Mouse (Mus musculus) forebrain, embryonic 12.5 days (tissue): ENCODE measurements around the gene Gm20388. TPM values are rescaled to one million over a fixed set of nuclear protein-coding genes. Genes with fewer than 3 reads are reported as not detected.
A peak's percentile ranks its signal among the peaks of the same experiment; 100 is the strongest.

ENCODE experiments used
- ATAC-seq: fragments of 200-750 bp; cut with Nextera tagmentation; 2 replicates; pipeline ENCODE4 v1.8.0; 2017; ENCODE audit warnings: moderate TSS enrichment; ENCODE audit not compliant: low FRiP score
- H3K27ac ChIP-seq: fragments of 300-500 bp; sonication (generic); 2 replicates; pipeline ENCODE4 v1.5.1; 2016; ENCODE audit warnings: mild to moderate bottlenecking
- H3K27me3 ChIP-seq: fragments of 300-500 bp; sonication (generic); 2 replicates; pipeline ENCODE4 v1.6.1; 2016; ENCODE audit warnings: mild to moderate bottlenecking
- H3K36me3 ChIP-seq: fragments of 300-500 bp; sonication (generic); replicated peaks from 2 replicates; pipeline ENCODE4 v1.6.1; 2016; ENCODE audit warnings: mild to moderate bottlenecking
- H3K4me1 ChIP-seq: fragments of 300-500 bp; sonication (generic); 2 replicates; pipeline ENCODE4 v1.6.1; 2016
- H3K4me2 ChIP-seq: fragments of 300-500 bp; sonication (generic); 2 replicates; pipeline ENCODE4 v1.6.1; 2016; ENCODE audit warnings: mild to moderate bottlenecking, moderate library complexity
- H3K4me3 ChIP-seq: fragments of 300-500 bp; sonication (generic); replicated peaks from 2 replicates; pipeline ENCODE4 v1.5.1; 2016; ENCODE audit warnings: mild to moderate bottlenecking
- H3K9ac ChIP-seq: fragments of 300-500 bp; sonication (generic); 2 replicates; pipeline ENCODE4 v1.6.1; 2016; ENCODE audit warnings: mild to moderate bottlenecking
- H3K9me3 ChIP-seq: fragments of 300-500 bp; sonication (generic); 2 replicates; pipeline ENCODE4 v1.6.1; 2016
- WGBS: fragments of 180-500 bp; shearing (Covaris S2); methylation state at CpG from one replicate; pipeline ENCODE4 v1.1.7; 2016; 5-methylcytosine and 5-hydroxymethylcytosine counted together
- polyA plus RNA-seq: library from polyadenylated mRNA; unstranded; fragments of >200 nt; fragmentation: Nextera tagmentation; extraction: Ambion mirVana; gene quantifications from 2 replicates; pipeline ENCODE4 v1.2.1, GENCODE M21; 2016

The Gm20388 gene
- polyA plus RNA-seq, 1 experiment from 2014 or later: not detected

- no peaks in the 10 kb centered on the region for H3K4me1 ChIP-seq
- H3K9me3 ChIP-seq: no peaks in the 10 kb centered on the region
- H3K36me3 ChIP-seq: peaks cover 72% of the 10 kb centered on the region
- WGBS: 90% methylated on average over 2 of the region's 2 CpGs
- H3K9ac ChIP-seq: no peak overlapping the region
- no peak overlapping the region for H3K4me3 ChIP-seq
- no peaks in the 10 kb centered on the region for H3K27me3 ChIP-seq
- H3K4me2 ChIP-seq: no peak overlapping the region
- no peak overlapping the region for H3K27ac ChIP-seq
- ATAC-seq: no peak
Measured at GRCm38 (mm10) chr8:123292785-123293184, 3382.1 kb downstream of the Gm20388 start.

GRCm38 (mm10) chr8:123298301-123298700 lies 3387.7 kb downstream of the Gm20388 start:
- H3K36me3 ChIP-seq: peaks cover 47% of the 10 kb centered on the region
- no peaks in the 10 kb centered on the region for H3K27me3 ChIP-seq
- no peaks in the 10 kb centered on the region for H3K4me1 ChIP-seq
- H3K9ac ChIP-seq: no peak overlapping the region
- H3K9me3 ChIP-seq: no peaks in the 10 kb centered on the region
- WGBS: 94% methylated on average over 11 of the region's 11 CpGs
- H3K4me2 ChIP-seq: no peak overlapping the region
- H3K27ac ChIP-seq: no peak overlapping the region
- ATAC-seq: no peak
- H3K4me3 ChIP-seq: no peak overlapping the region

GRCm38 (mm10) chr8:123308738-123309137 lies 3398.1 kb downstream of the Gm20388 start:
- no peak overlapping the region for H3K4me3 ChIP-seq
- WGBS: 69% methylated on average over 4 of the region's 4 CpGs
- H3K36me3 ChIP-seq: peaks cover 53% of the 10 kb centered on the region

GRCm38 (mm10) chr8:123317781-123318466 lies 3407.3 kb downstream of the Gm20388 start:
- H3K27me3 ChIP-seq: no peaks in the 10 kb centered on the region
- 0 out of 2 replicates have a peak, but pooled peaks cover 4% of the 10 kb centered on the region for H3K36me3 ChIP-seq
- peak overlapping the region; percentile 60 for H3K4me3 ChIP-seq
- 9% methylated on average over 21 of the region's 21 CpGs for WGBS
- H3K4me1 ChIP-seq: peaks cover 17% of the 10 kb centered on the region
- H3K4me2 ChIP-seq: peak overlapping the region; percentile 70
- no peak overlapping the region for H3K27ac ChIP-seq
- ATAC-seq: peak; percentile 88; the same call in 1 of the 2 replicates
- H3K9me3 ChIP-seq: no peaks in the 10 kb centered on the region
- H3K9ac ChIP-seq: peak overlapping the region; percentile 65

More at GRCm38 (mm10) chr8:123308738-123309137, 3398.1 kb downstream of the Gm20388 start:
- H3K4me1 ChIP-seq: no peaks in the 10 kb centered on the region
- no peak overlapping the region for H3K9ac ChIP-seq
- H3K4me2 ChIP-seq: no peak overlapping the region
- H3K27me3 ChIP-seq: no peaks in the 10 kb centered on the region
- no peak for ATAC-seq
- no peak overlapping the region for H3K27ac ChIP-seq
- no peaks in the 10 kb centered on the region for H3K9me3 ChIP-seq

GRCm38 (mm10) chr8:123318467-123318911 lies 3407.8 kb downstream of the Gm20388 start, which contains the start of gene Fanca:
Fanca (minus strand) TSS chr8:123318576.
- Histone ChIP-seq H3K4me2 (peak within 1 kb of the TSS; percentile 70), H3K4me3 (peak within 1 kb of the TSS; percentile 60), H3K36me3 (0 out of 2 replicates have a peak, but pooled peaks cover under 1% of the 10 kb centered on the region), H3K27me3 (no peaks in the 10 kb centered on the region), H3K9me3 (no peaks in the 10 kb centered on the region), H3K9ac (peak within 1 kb of the TSS; percentile 65), H3K4me1 (peaks cover 17% of the 10 kb centered on the region), H3K27ac (no peak within 1 kb of the TSS)
- under 1% methylated on average over 24 of the region's 24 CpGs for WGBS
- ATAC-seq: peak; percentile 99

GRCm38 (mm10) chr8:123319522-123320164 lies 3409.0 kb downstream of the Gm20388 start:
- Histone ChIP-seq H3K9me3 (no peaks in the 10 kb centered on the region), H3K36me3 (no peaks in the 10 kb centered on the region), H3K9ac (no peak overlapping the region), H3K27me3 (no peaks in the 10 kb centered on the region), H3K4me1 (peaks cover 17% of the 10 kb centered on the region), H3K4me3 (no peak overlapping the region), H3K27ac (no peak overlapping the region), H3K4me2 (0 out of 2 replicates have a peak overlapping the region, but pooled peaks have one; percentile 70)
- no peak for ATAC-seq
- 37% methylated on average over 7 of the region's 7 CpGs for WGBS

GRCm38 (mm10) chr8:123328552-123328951 lies 3417.9 kb downstream of the Gm20388 start:
- Histone ChIP-seq H3K9me3 (no peaks in the 10 kb centered on the region), H3K9ac (no peak overlapping the region), H3K4me3 (no peak overlapping the region), H3K36me3 (no peaks in the 10 kb centered on the region), H3K27ac (no peak overlapping the region), H3K4me2 (no peak overlapping the region), H3K4me1 (peaks cover 14% of the 10 kb centered on the region), H3K27me3 (0 out of 2 replicates have a peak, but pooled peaks cover 5% of the 10 kb centered on the region)
- 92% methylated on average over 2 of the region's 2 CpGs for WGBS
- ATAC-seq: no peak

- ATAC-seq: no peak
- H3K4me2 ChIP-seq: no peak overlapping the region
- WGBS: 86% methylated on average over 4 of the region's 4 CpGs
- no peak overlapping the region for H3K4me3 ChIP-seq
- no peak overlapping the region for H3K9ac ChIP-seq
- no peaks in the 10 kb centered on the region for H3K36me3 ChIP-seq
- peaks cover 21% of the 10 kb centered on the region for H3K4me1 ChIP-seq
- 0 out of 2 replicates have a peak, but pooled peaks cover 7% of the 10 kb centered on the region for H3K27me3 ChIP-seq
- H3K27ac ChIP-seq: no peak overlapping the region
- no peaks in the 10 kb centered on the region for H3K9me3 ChIP-seq
Measured at GRCm38 (mm10) chr8:123329350-123329749, 3418.7 kb downstream of the Gm20388 start.

- Histone ChIP-seq H3K9ac (no peak overlapping the region), H3K27ac (no peak overlapping the region), H3K4me2 (no peak overlapping the region), H3K9me3 (no peaks in the 10 kb centered on the region), H3K4me3 (no peak overlapping the region), H3K27me3 (0 out of 2 replicates have a peak, but pooled peaks cover 7% of the 10 kb centered on the region), H3K36me3 (no peaks in the 10 kb centered on the region), H3K4me1 (peaks cover 26% of the 10 kb centered on the region)
- no peak for ATAC-seq
- 69% methylated on average over 5 of the region's 5 CpGs for WGBS
Measured at GRCm38 (mm10) chr8:123329961-123330360, 3419.3 kb downstream of the Gm20388 start.

GRCm38 (mm10) chr8:123330701-123331100 lies 3420.1 kb downstream of the Gm20388 start:
- no peak overlapping the region for H3K4me3 ChIP-seq
- H3K27ac ChIP-seq: no peak overlapping the region
- ATAC-seq: no peak
- no peaks in the 10 kb centered on the region for H3K9me3 ChIP-seq
- 84% methylated on average over 6 of the region's 6 CpGs for WGBS
- no peak overlapping the region for H3K4me2 ChIP-seq
- peaks cover 26% of the 10 kb centered on the region for H3K4me1 ChIP-seq
- H3K36me3 ChIP-seq: no peaks in the 10 kb centered on the region
- H3K9ac ChIP-seq: no peak overlapping the region
- H3K27me3 ChIP-seq: 0 out of 2 replicates have a peak, but pooled peaks cover 7% of the 10 kb centered on the region

GRCm38 (mm10) chr8:123331301-123331700 lies 3420.7 kb downstream of the Gm20388 start:
- Histone ChIP-seq H3K4me2 (peak overlapping the region; percentile 84), H3K4me1 (peaks cover 26% of the 10 kb centered on the region), H3K27ac (peak overlapping the region; percentile 90; the same call in 1 of the 2 replicates), H3K4me3 (no peak overlapping the region), H3K27me3 (0 out of 2 replicates have a peak, but pooled peaks cover 7% of the 10 kb centered on the region), H3K9ac (no peak overlapping the region), H3K36me3 (no peaks in the 10 kb centered on the region), H3K9me3 (no peaks in the 10 kb centered on the region)
- WGBS: 78% methylated on average over 2 of the region's 2 CpGs
- ATAC-seq: no peak

- H3K27me3 ChIP-seq: 0 out of 2 replicates have a peak, but pooled peaks cover 7% of the 10 kb centered on the region
- H3K36me3 ChIP-seq: no peaks in the 10 kb centered on the region
- no peaks in the 10 kb centered on the region for H3K9me3 ChIP-seq
- peak overlapping the region; percentile 86 for H3K4me3 ChIP-seq
- H3K4me2 ChIP-seq: peak overlapping the region; percentile 84
- WGBS: 34% methylated on average over 8 of the region's 8 CpGs
- H3K4me1 ChIP-seq: peaks cover 26% of the 10 kb centered on the region
- H3K27ac ChIP-seq: peak overlapping the region; percentile 90
- no peak for ATAC-seq
- H3K9ac ChIP-seq: peak overlapping the region; percentile 83; the same call in 1 of the 2 replicates
Measured at GRCm38 (mm10) chr8:123331810-123332209, 3421.2 kb downstream of the Gm20388 start.
